Mouse (Mus musculus) naive thymus-derived CD4-positive, alpha-beta T cell, adult 2 months (primary cell): ENCODE measurements around the gene Tyr.
"Not testable (repeated sequence)": the region's sequence is repeated elsewhere in the genome, so short reads cannot be mapped to it uniquely, and the experiment has no call there.

Experiments used
- DNase-seq: peaks from one replicate; pipeline ENCODE4 v3.0.0-alpha.2; 2011; ENCODE audit warnings: low read depth

The Tyr gene

GRCm38 (mm10) chr7:87493412-87493811 is at the start of gene Tyr:
Gene Tyr, minus strand, starts transcription at chr7:87493512.
- DNase-seq, result no peak

- DNase-seq, result no peak
These were observed 45.7 kb upstream of the Tyr start for GRCm38 (mm10) chr7:87539031-87539430.

- DNase-seq, result no peak
These were observed 891 bp upstream of the Tyr start for GRCm38 (mm10) chr7:87494124-87494682.

- DNase-seq, result no peak
These were observed 5.3 kb downstream of the Tyr start for GRCm38 (mm10) chr7:87488024-87488423.

GRCm38 (mm10) chr7:87413271-87413670 is 80.0 kb downstream of the Tyr start:
- DNase-seq, result no peak

- DNase-seq, result not testable (repeated sequence)
These were observed 81.9 kb downstream of the Tyr start for GRCm38 (mm10) chr7:87411373-87411772.

GRCm38 (mm10) chr7:87397023-87397422 is 96.3 kb downstream of the Tyr start:
- no peak for DNase-seq

- DNase-seq, result no peak
These were observed 118.4 kb downstream of the Tyr start for GRCm38 (mm10) chr7:87374935-87375334.
